Mouse (Mus musculus): ENCODE results near the gene Pgam2. TPM values are rescaled to one million over a fixed set of nuclear protein-coding genes. Genes with fewer than 3 reads are reported as not detected.

The Pgam2 gene
- polyA plus RNA-seq, 1 experiment: not detected

- Histone ChIP-seq H3K36me3 (replicated peaks; ENCODE audit: low read length) (peaks cover 38% of the 10 kb centered on the region), H3K27me3 (replicated peaks) (no peaks in the 10 kb centered on the region), H3K9me3 (peaks cover 28% of the 10 kb centered on the region), H3K4me1 (peaks cover 28% of the 10 kb centered on the region), H3K4me3 (replicated peaks) (peak within 1 kb of the TSS; percentile 95)
- no peak for TF ChIP-seq GATA1 (IDR thresholded peaks at IDR 0.05; ENCODE audit: borderline replicate concordance, low read length)
- TF ChIP-seq FLI1 (IDR thresholded peaks at IDR 0.05; ENCODE audit: low read length): no peak
Measured at GRCm38 (mm10) chr11:5837251-5838246, 34.0 kb upstream of the Pgam2 start, which contains the start of gene Polm. Gene Polm, minus strand, starts transcription at chr11:5838016.

GRCm38 (mm10) chr11:5836126-5836525 lies 32.6 kb upstream of the Pgam2 start:
- TF ChIP-seq GATA1 (IDR thresholded peaks at IDR 0.05; ENCODE audit: borderline replicate concordance, low read length) (no peak), FLI1 (IDR thresholded peaks at IDR 0.05; ENCODE audit: low read length) (no peak)

GRCm38 (mm10) chr11:5835057-5835456 lies 31.5 kb upstream of the Pgam2 start:
- H3K9me3 ChIP-seq: peaks cover 8% of the 10 kb centered on the region
- peaks cover 45% of the 10 kb centered on the region for H3K4me1 ChIP-seq
- H3K36me3 ChIP-seq (replicated peaks; ENCODE audit: low read length): peaks cover 57% of the 10 kb centered on the region
- H3K4me3 ChIP-seq (replicated peaks): no peak overlapping the region
- no peaks in the 10 kb centered on the region for H3K27me3 ChIP-seq (replicated peaks)
- TF ChIP-seq GATA1 (IDR thresholded peaks at IDR 0.05; ENCODE audit: borderline replicate concordance, low read length) (no peak), FLI1 (IDR thresholded peaks at IDR 0.05; ENCODE audit: low read length) (no peak)

More at GRCm38 (mm10) chr11:5836126-5836525, 32.6 kb upstream of the Pgam2 start:
- H3K27me3 ChIP-seq (replicated peaks): no peaks in the 10 kb centered on the region
- H3K36me3 ChIP-seq (replicated peaks; ENCODE audit: low read length): peaks cover 50% of the 10 kb centered on the region
- no peak overlapping the region for H3K4me3 ChIP-seq (replicated peaks)
- peaks cover 18% of the 10 kb centered on the region for H3K9me3 ChIP-seq
- H3K4me1 ChIP-seq: peaks cover 40% of the 10 kb centered on the region

GRCm38 (mm10) chr11:5834506-5834905 lies 31.0 kb upstream of the Pgam2 start:
- Histone ChIP-seq H3K36me3 (replicated peaks; ENCODE audit: low read length) (peaks cover 63% of the 10 kb centered on the region), H3K27me3 (replicated peaks) (no peaks in the 10 kb centered on the region), H3K4me1 (peaks cover 50% of the 10 kb centered on the region), H3K9me3 (0 out of 2 replicates have a peak, but pooled peaks cover 3% of the 10 kb centered on the region), H3K4me3 (replicated peaks) (no peak overlapping the region)
- no peak for TF ChIP-seq FLI1 (IDR thresholded peaks at IDR 0.05; ENCODE audit: low read length)
- TF ChIP-seq GATA1 (IDR thresholded peaks at IDR 0.05; ENCODE audit: borderline replicate concordance, low read length): no peak

DNA sequence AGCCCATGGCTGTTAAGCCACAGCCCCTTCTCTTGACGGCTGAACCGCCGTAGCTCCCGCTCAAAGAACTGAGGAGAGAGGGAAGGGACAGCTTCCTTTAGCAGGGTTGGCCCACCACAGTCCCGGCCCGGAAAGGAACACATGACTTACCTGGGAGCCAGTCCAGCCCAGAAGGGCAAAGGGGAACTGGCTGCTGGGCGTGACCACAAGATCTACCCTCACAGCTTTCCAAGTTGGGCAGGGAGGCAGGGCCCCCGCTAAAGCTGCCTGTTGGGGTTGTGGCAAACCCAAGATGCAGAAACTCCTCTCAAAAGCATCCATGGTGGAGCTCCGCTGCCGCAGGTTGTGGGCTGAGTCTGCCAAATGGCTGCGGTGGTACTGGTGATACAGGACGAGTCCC lies 25.8 kb upstream of the Pgam2 start:
- Histone ChIP-seq H3K27me3 (replicated peaks) (peaks cover 2% of the 10 kb centered on the region), H3K4me3 (replicated peaks) (no peak overlapping the region), H3K9me3 (peaks cover 4% of the 10 kb centered on the region; the same call in 1 of the 2 replicates), H3K36me3 (replicated peaks; ENCODE audit: low read length) (peaks cover 68% of the 10 kb centered on the region), H3K4me1 (peaks cover 33% of the 10 kb centered on the region)
- TF ChIP-seq GATA1 (IDR thresholded peaks at IDR 0.05; ENCODE audit: borderline replicate concordance, low read length) (no peak), FLI1 (IDR thresholded peaks at IDR 0.05; ENCODE audit: low read length) (no peak)

GRCm38 (mm10) chr11:5828509-5829191 lies 25.1 kb upstream of the Pgam2 start:
- Histone ChIP-seq H3K9me3 (peaks cover 4% of the 10 kb centered on the region; the same call in 1 of the 2 replicates), H3K36me3 (replicated peaks; ENCODE audit: low read length) (peaks cover 61% of the 10 kb centered on the region), H3K27me3 (replicated peaks) (peaks cover 2% of the 10 kb centered on the region), H3K4me1 (peaks cover 29% of the 10 kb centered on the region), H3K4me3 (replicated peaks) (no peak overlapping the region)
- TF ChIP-seq GATA1 (IDR thresholded peaks at IDR 0.05; ENCODE audit: borderline replicate concordance, low read length) (no peak), FLI1 (IDR thresholded peaks at IDR 0.05; ENCODE audit: low read length) (no peak)

- peaks cover 29% of the 10 kb centered on the region for H3K4me1 ChIP-seq
- H3K36me3 ChIP-seq (replicated peaks; ENCODE audit: low read length): peaks cover 55% of the 10 kb centered on the region
- TF ChIP-seq FLI1 (IDR thresholded peaks at IDR 0.05; ENCODE audit: low read length): no peak
- no peak for TF ChIP-seq GATA1 (IDR thresholded peaks at IDR 0.05; ENCODE audit: borderline replicate concordance, low read length)
- peaks cover 2% of the 10 kb centered on the region for H3K27me3 ChIP-seq (replicated peaks)
- H3K4me3 ChIP-seq (replicated peaks): no peak overlapping the region
- peaks cover 4% of the 10 kb centered on the region; the same call in 1 of the 2 replicates for H3K9me3 ChIP-seq
Measured at GRCm38 (mm10) chr11:5827931-5828330, 24.4 kb upstream of the Pgam2 start.

- Histone ChIP-seq H3K27me3 (replicated peaks) (peaks cover 2% of the 10 kb centered on the region), H3K9me3 (peaks cover 4% of the 10 kb centered on the region; the same call in 1 of the 2 replicates), H3K4me3 (replicated peaks) (no peak overlapping the region), H3K4me1 (peaks cover 12% of the 10 kb centered on the region), H3K36me3 (replicated peaks; ENCODE audit: low read length) (peaks cover 30% of the 10 kb centered on the region)
- TF ChIP-seq GATA1 (IDR thresholded peaks at IDR 0.05; ENCODE audit: borderline replicate concordance, low read length) (no peak), FLI1 (IDR thresholded peaks at IDR 0.05; ENCODE audit: low read length) (no peak)
Measured at GRCm38 (mm10) chr11:5825432-5825831, 21.9 kb upstream of the Pgam2 start.

DNA sequence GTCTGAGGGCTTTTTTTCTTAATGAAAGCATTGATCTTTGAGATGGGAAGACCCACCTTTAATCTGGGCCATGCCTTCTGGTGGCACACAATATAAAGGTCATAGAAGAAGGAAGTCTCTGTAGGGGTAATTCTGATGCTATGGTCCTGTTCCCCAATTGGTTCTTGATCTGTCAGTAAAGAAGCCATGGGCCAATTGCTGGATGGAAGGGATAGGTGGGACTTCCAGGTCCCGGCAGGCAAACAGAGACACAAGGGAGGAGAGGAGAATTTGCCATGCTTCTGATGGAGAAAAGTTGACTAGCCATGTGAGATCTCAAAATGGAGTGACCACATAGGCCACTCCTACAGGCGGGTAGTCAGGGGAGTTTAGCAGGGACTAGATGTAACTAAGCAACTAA lies 15.7 kb upstream of the Pgam2 start:
- Histone ChIP-seq H3K4me3 (replicated peaks) (no peak overlapping the region), H3K27me3 (replicated peaks) (peaks cover 9% of the 10 kb centered on the region), H3K9me3 (peaks cover 27% of the 10 kb centered on the region), H3K4me1 (no peaks in the 10 kb centered on the region), H3K36me3 (replicated peaks; ENCODE audit: low read length) (no peaks in the 10 kb centered on the region)
- TF ChIP-seq FLI1 (IDR thresholded peaks at IDR 0.05; ENCODE audit: low read length) (no peak), GATA1 (IDR thresholded peaks at IDR 0.05; ENCODE audit: borderline replicate concordance, low read length) (no peak)
